Mouse (Mus musculus): ENCODE data around the gene Braf.
"Not testable (repeated sequence)": the region's sequence is repeated elsewhere in the genome, so short reads cannot be mapped to it uniquely, and the experiment has no call there.

The Braf gene

GRCm38 (mm10) chr6:39724866-39725711, at the start of gene Braf:
Gene Braf (minus strand): TSS chr6:39725463.
- DNase-seq = peak; percentile 82

GRCm38 (mm10) chr6:39775029-39775428, 49.8 kb upstream of the Braf start:
- no peak for DNase-seq

- DNase-seq = no peak
Observed at GRCm38 (mm10) chr6:39757229-39757628, 32.0 kb upstream of the Braf start.

GRCm38 (mm10) chr6:39749881-39750280, 24.6 kb upstream of the Braf start:
- DNase-seq = no peak

- no peak for DNase-seq
Observed at GRCm38 (mm10) chr6:39747094-39747493, 21.8 kb upstream of the Braf start.

GRCm38 (mm10) chr6:39745456-39745855, 20.2 kb upstream of the Braf start:
- no peak for DNase-seq

- not testable (repeated sequence) for DNase-seq
Observed at GRCm38 (mm10) chr6:39739698-39740097, 14.4 kb upstream of the Braf start.

- no peak for DNase-seq
Observed at GRCm38 (mm10) chr6:39728095-39728494, 2.8 kb upstream of the Braf start.

- no peak for DNase-seq
Observed at GRCm38 (mm10) chr6:39726149-39726548, 886 bp upstream of the Braf start.

- no peak for DNase-seq
Observed at GRCm38 (mm10) chr6:39724542-39724865, 759 bp downstream of the Braf start.

- DNase-seq = no peak
Observed at GRCm38 (mm10) chr6:39724071-39724470, 1.2 kb downstream of the Braf start.

GRCm38 (mm10) chr6:39718567-39718966, 6.7 kb downstream of the Braf start:
- no peak for DNase-seq

- no peak for DNase-seq
Observed at GRCm38 (mm10) chr6:39717049-39717448, 8.2 kb downstream of the Braf start.

GRCm38 (mm10) chr6:39714341-39714740, 10.9 kb downstream of the Braf start:
- no peak for DNase-seq

GRCm38 (mm10) chr6:39713399-39713798, 11.9 kb downstream of the Braf start:
- DNase-seq = no peak

GRCm38 (mm10) chr6:39705625-39706024, 19.6 kb downstream of the Braf start:
- no peak for DNase-seq

GRCm38 (mm10) chr6:39693126-39693525, 32.1 kb downstream of the Braf start:
- DNase-seq = no peak

- not testable (repeated sequence) for DNase-seq
Observed at GRCm38 (mm10) chr6:39686839-39687238, 38.4 kb downstream of the Braf start.

GRCm38 (mm10) chr6:39681795-39682194, 43.5 kb downstream of the Braf start:
- DNase-seq = no peak

GRCm38 (mm10) chr6:39680524-39680923, 44.7 kb downstream of the Braf start:
- DNase-seq = no peak

- DNase-seq = no peak
Observed at GRCm38 (mm10) chr6:39678241-39678640, 47.0 kb downstream of the Braf start.

- DNase-seq = no peak
Observed at GRCm38 (mm10) chr6:39675081-39675480, 50.2 kb downstream of the Braf start.

GRCm38 (mm10) chr6:39611296-39611695, 114.0 kb downstream of the Braf start:
- no peak for DNase-seq

GRCm38 (mm10) chr6:39610207-39610606, 115.1 kb downstream of the Braf start:
- DNase-seq = no peak

GRCm38 (mm10) chr6:39607365-39607764, 117.9 kb downstream of the Braf start:
- no peak for DNase-seq

All from cerebellum, adult 11 months (tissue).